Mouse (Mus musculus) cerebellum, adult 18-20 months (tissue): Measurements from ENCODE around the gene Ace2.

Source experiments
- DNase-seq, 2 experiments: peaks; one replicate each; pipeline ENCODE4 v3.0.0; 2021

Gene Ace2

DNA sequence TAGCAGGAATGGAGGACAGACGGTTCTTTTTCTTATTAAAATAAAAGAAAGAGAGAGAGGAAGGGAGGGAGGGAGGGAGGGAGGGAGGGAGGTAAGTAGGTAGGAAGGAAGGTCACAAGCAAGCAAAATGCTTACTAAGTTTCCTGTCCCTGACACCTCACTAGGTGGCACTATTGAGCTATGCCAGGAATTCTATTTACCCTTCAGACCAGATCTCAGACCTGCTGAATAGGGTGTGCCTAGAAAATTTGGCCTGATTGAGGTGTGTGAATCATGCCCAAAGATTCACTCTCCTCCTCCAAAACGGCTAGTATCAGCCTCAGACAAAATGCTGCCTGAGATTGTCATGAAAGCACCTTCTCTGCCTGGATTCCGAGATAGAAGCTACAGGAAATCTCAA, 44.7 kb downstream of the Ace2 start:
- DNase-seq, result peak; percentile 30 to 40

DNA sequence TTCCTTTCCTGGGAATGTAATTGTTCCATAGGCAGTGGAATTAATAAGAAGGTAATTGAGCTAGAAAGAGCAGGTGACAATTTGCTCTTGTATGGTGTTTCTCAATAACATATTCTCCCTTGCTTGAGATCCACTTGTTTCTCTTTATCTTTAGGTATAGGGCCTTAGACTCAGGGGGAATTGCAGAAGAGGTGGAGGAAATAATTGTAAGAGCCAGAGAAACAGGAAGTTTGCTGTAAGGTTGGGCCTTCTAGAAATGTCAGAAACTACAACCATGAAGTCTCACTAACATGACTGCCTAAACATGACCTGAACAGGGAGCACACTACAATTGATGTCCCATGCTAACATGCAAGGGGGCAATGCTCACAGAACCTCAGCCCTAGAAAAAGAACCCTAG, 50.7 kb downstream of the Ace2 start:
- DNase-seq, result no peak

DNA sequence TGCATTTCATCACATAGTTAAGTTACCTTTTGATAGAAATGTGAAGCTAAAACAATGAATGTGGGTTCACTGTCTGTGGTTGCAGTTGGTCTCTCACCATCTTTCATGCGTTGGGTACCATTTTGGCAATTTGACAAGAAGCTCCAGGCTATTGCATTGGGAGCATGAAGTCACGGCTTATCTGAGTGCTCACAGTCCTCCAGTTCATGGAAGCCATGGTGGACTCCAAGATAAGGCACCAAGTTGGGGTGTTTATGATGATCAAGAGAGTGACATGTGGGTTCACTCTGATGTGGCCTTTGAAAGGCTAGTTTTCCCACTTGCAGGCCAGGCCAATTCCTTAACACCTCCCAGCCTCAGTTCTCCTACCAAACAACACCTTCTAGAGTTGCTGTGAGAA, 58.5 kb downstream of the Ace2 start:
- no peak for DNase-seq

DNA sequence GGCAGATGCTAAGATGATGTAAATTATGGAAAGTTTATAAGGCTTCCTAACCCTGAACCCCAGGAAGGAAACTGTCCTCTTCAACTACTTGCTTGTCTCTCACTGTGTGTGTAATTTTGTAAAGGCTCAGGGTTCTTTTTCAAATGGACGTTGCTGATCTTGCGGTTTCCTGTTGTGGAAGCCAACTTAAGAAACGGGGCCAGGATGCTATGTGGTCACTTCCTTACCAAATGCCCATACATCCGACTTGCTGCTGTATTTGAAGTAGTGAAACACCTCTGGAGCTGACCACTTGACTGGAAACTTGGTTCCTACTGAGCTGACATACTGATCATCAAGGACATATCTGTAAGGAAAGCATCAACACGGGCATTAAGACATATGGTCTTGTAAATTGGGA, 61.4 kb downstream of the Ace2 start:
- no peak for DNase-seq

DNA sequence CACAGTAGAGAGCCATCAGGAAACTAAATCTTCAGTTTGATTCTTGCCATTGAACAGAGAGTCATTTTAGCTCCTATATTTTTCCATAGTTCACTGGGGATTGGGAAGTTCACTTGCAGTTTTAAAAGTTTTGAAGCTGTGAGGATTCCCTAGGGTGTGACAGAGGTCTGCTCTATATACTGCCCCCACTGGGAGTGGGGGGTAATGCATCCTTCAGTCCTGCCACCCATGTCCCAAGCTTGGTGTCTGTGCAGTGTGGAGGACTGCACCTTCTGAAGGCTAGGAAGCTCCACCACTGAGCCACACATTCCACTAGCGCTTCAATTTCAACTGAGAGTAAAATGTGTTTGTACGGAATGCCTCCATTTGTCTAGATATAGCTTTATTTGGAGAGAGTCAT, 82.9 kb downstream of the Ace2 start:
- DNase-seq, result peak in 1 of 2 experiments; percentile 2

DNA sequence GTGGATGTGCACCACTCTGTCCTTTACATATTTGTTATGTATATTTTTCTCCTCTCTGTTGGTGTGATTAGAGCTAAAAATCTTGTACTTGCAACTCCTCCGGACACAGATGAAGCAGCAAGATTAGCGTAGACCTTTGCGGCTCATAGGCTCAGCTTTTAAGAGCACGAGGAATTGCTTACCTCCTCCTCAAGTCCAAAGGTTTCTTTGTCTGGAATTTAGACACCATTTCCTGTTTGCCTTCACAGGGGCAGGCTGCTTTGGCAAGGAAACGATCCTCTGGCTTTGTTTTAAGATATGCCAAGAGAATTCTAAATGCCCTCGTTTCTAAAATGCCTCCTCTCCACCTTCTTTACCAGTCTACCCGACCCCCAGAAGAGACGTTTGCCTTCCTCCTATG, 94.2 kb downstream of the Ace2 start:
- DNase-seq, result no peak
